Mouse (Mus musculus): Measurements from ENCODE around the gene Armcx5. TPM values are rescaled to one million over a fixed set of nuclear protein-coding genes. Genes with fewer than 3 reads are reported as not detected.
"Not testable (repeated sequence)": the region's sequence is repeated elsewhere in the genome, so short reads cannot be mapped to it uniquely, and the experiment has no call there.

Armcx5 gene
- polyA plus RNA-seq, 1 experiment from 2014 or later: 8.3 TPM

- peak; percentile 79 for ATAC-seq (replicated peaks; ENCODE audit: low FRiP score, low TSS enrichment, low read depth)
- not testable (repeated sequence) for H3K9me3 ChIP-seq (ENCODE audit: control insufficient read depth, low read length); H3K4me1 ChIP-seq (replicated peaks; ENCODE audit: control insufficient read depth, insufficient read depth, low read length); H3K27ac ChIP-seq (ENCODE audit: low read depth); H3K27me3 ChIP-seq (replicated peaks; ENCODE audit: control insufficient read depth, insufficient read depth, low read length); H3K36me3 ChIP-seq (ENCODE audit: control insufficient read depth, insufficient read depth, low read length)
- H3K9ac ChIP-seq (ENCODE audit: low read length): peak overlapping the region; percentile 43
- H3K4me3 ChIP-seq (ENCODE audit: low read depth, low read length): peak overlapping the region; percentile 48
- peak overlapping the region; percentile 53 for H3K4me2 ChIP-seq (ENCODE audit: low read length)
- WGBS: 16% methylated on average over 26 of the region's 26 CpGs
- peak; percentile 56 for DNase-seq (ENCODE audit: low spot score)
Measured at GRCm38 (mm10) chrX:135796305-135797211, 54.0 kb downstream of the Armcx5 start.

MicroRNA genes within 50 kb of the gene (microRNA counts, 519-probe panel; counts per million panel counts)
- not detected for microRNA mmu-miR-1970

Small RNA genes within 50 kb of the gene (microRNA-seq; reads per million reads assigned to microRNA genes)
- not detected for gene Mir1970
- not detected for gene Mir7646

Other genes starting within 250 kb of the Armcx5 start
- gene AV320801, start 248.1 kb upstream of the Armcx5 start, polyA plus RNA-seq (2014; fragmentation: Nextera tagmentation; extraction: Ambion mirVana): not detected in 2 replicates
- gene Nxf7, start 144.0 kb upstream of the Armcx5 start, polyA plus RNA-seq (2014; fragmentation: Nextera tagmentation; extraction: Ambion mirVana): 0.39 and 0.52 TPM in 2 replicates
- not detected in 2 replicates for gene Prame, start 115.0 kb upstream of the Armcx5 start, polyA plus RNA-seq (2014; fragmentation: Nextera tagmentation; extraction: Ambion mirVana)
- not detected in 2 replicates for gene Tcp11x2, start 48.9 kb upstream of the Armcx5 start, polyA plus RNA-seq (2014; fragmentation: Nextera tagmentation; extraction: Ambion mirVana)
- gene Tmsb15a, start 17.5 kb upstream of the Armcx5 start, polyA plus RNA-seq (2014; fragmentation: Nextera tagmentation; extraction: Ambion mirVana): 0.55 TPM in 1 of 2 replicates, not detected in the other
- 38.6 and 45.8 TPM in 2 replicates for gene Gprasp1, start within 50 bp of the Armcx5 start, polyA plus RNA-seq (2014; fragmentation: Nextera tagmentation; extraction: Ambion mirVana)
- 41.4 and 45.5 TPM in 2 replicates for gene Bhlhb9, start 54.9 kb downstream of the Armcx5 start, polyA plus RNA-seq (2014; fragmentation: Nextera tagmentation; extraction: Ambion mirVana)
- gene Gprasp2, start 96.3 kb downstream of the Armcx5 start, polyA plus RNA-seq (2014; fragmentation: Nextera tagmentation; extraction: Ambion mirVana): 19.8 and 24.9 TPM in 2 replicates